Mouse (Mus musculus): Measurements from ENCODE around the gene Ephx4. TPM values are rescaled to one million over a fixed set of nuclear protein-coding genes. Genes with fewer than 3 reads are reported as not detected.
"Not testable (repeated sequence)": the region's sequence is repeated elsewhere in the genome, so short reads cannot be mapped to it uniquely, and the experiment has no call there.

Gene Ephx4
- 10 to 100 TPM; 15.4 to 15.7 TPM for total RNA-seq (2021)

GRCm38 (mm10) chr5:107402436-107402835, at the start of gene Ephx4:
Ephx4 (plus strand) TSS chr5:107402736.
- intact Hi-C loops (cut with DNase I): no loop called here

GRCm38 (mm10) chr5:107353981-107354380, 48.6 kb upstream of the Ephx4 start:
- DNase-seq: no peak
- intact Hi-C loops (cut with DNase I): no loop called here

More at GRCm38 (mm10) chr5:107402436-107402835, at the start of gene Ephx4:
- DNase-seq: no peak

GRCm38 (mm10) chr5:107355801-107356200, 46.7 kb upstream of the Ephx4 start:
- intact Hi-C loops (cut with DNase I): loop anchor here (5.0 kb wide), 1 partner anchor 142 kb away; no protein-coding TSS in a partner anchor
- no peak for DNase-seq

- intact Hi-C loops (cut with DNase I): loop anchor here (5.0 kb wide), 1 partner anchor 140 kb away; no protein-coding TSS in a partner anchor
- no peak for DNase-seq
Observed at GRCm38 (mm10) chr5:107357723-107358122, 44.8 kb upstream of the Ephx4 start.

- peak; percentile 83 for DNase-seq
- intact Hi-C loops (cut with DNase I): loop anchor here (5.0 kb wide), 1 partner anchor 138 kb away; no protein-coding TSS in a partner anchor
Observed at GRCm38 (mm10) chr5:107359395-107360053, 43.0 kb upstream of the Ephx4 start.

GRCm38 (mm10) chr5:107360054-107360730, 42.3 kb upstream of the Ephx4 start:
- intact Hi-C loops (cut with DNase I): no loop called here

GRCm38 (mm10) chr5:107370040-107370439, 32.5 kb upstream of the Ephx4 start:
- DNase-seq: no peak

More at GRCm38 (mm10) chr5:107360054-107360730, 42.3 kb upstream of the Ephx4 start:
- DNase-seq: no peak

GRCm38 (mm10) chr5:107371335-107371734, 31.2 kb upstream of the Ephx4 start:
- no peak for DNase-seq

More at GRCm38 (mm10) chr5:107370040-107370439, 32.5 kb upstream of the Ephx4 start:
- intact Hi-C loops (cut with DNase I): no loop called here

GRCm38 (mm10) chr5:107373256-107373655, 29.3 kb upstream of the Ephx4 start:
- intact Hi-C loops (cut with DNase I): no loop called here

More at GRCm38 (mm10) chr5:107371335-107371734, 31.2 kb upstream of the Ephx4 start:
- intact Hi-C loops (cut with DNase I): no loop called here

GRCm38 (mm10) chr5:107386448-107386847, 16.1 kb upstream of the Ephx4 start:
- intact Hi-C loops (cut with DNase I); DNase-seq: not testable (repeated sequence)

More at GRCm38 (mm10) chr5:107373256-107373655, 29.3 kb upstream of the Ephx4 start:
- DNase-seq: no peak

GRCm38 (mm10) chr5:107387788-107388187, 14.7 kb upstream of the Ephx4 start:
- intact Hi-C loops (cut with DNase I): no loop called here

GRCm38 (mm10) chr5:107389373-107389772, 13.2 kb upstream of the Ephx4 start:
- no peak for DNase-seq
- intact Hi-C loops (cut with DNase I): no loop called here

More at GRCm38 (mm10) chr5:107387788-107388187, 14.7 kb upstream of the Ephx4 start:
- DNase-seq: no peak

- intact Hi-C loops (cut with DNase I): no loop called here
- DNase-seq: no peak
Observed at GRCm38 (mm10) chr5:107394437-107394836, 8.1 kb upstream of the Ephx4 start.

- DNase-seq: peak; percentile 15
- intact Hi-C loops (cut with DNase I): no loop called here
Observed at GRCm38 (mm10) chr5:107403011-107403946, 743 bp downstream of the Ephx4 start.

GRCm38 (mm10) chr5:107403947-107404684, 1.6 kb downstream of the Ephx4 start:
- DNase-seq: no peak
- intact Hi-C loops (cut with DNase I): no loop called here

- no peak for DNase-seq
- intact Hi-C loops (cut with DNase I): no loop called here
Observed at GRCm38 (mm10) chr5:107405361-107405760, 2.8 kb downstream of the Ephx4 start.

GRCm38 (mm10) chr5:107410305-107410704, 7.8 kb downstream of the Ephx4 start:
- DNase-seq: no peak
- intact Hi-C loops (cut with DNase I): no loop called here

GRCm38 (mm10) chr5:107411326-107411725, 8.8 kb downstream of the Ephx4 start:
- intact Hi-C loops (cut with DNase I): no loop called here
- no peak for DNase-seq

- DNase-seq: no peak
- intact Hi-C loops (cut with DNase I): no loop called here
Observed at GRCm38 (mm10) chr5:107412285-107412684, 9.7 kb downstream of the Ephx4 start.

- intact Hi-C loops (cut with DNase I): no loop called here
- DNase-seq: no peak
Observed at GRCm38 (mm10) chr5:107415098-107415497, 12.6 kb downstream of the Ephx4 start.
